Mouse (Mus musculus): ENCODE measurements at regions not wholly inside any gene's neighbourhood (a gene's known extent, or its start where the extent isn't known, plus 50 kb on each side); places are given as distances from the start of the nearest gene placed in this dataset.
A peak's percentile ranks its signal among the peaks of the same experiment; 100 is the strongest.

DNA sequence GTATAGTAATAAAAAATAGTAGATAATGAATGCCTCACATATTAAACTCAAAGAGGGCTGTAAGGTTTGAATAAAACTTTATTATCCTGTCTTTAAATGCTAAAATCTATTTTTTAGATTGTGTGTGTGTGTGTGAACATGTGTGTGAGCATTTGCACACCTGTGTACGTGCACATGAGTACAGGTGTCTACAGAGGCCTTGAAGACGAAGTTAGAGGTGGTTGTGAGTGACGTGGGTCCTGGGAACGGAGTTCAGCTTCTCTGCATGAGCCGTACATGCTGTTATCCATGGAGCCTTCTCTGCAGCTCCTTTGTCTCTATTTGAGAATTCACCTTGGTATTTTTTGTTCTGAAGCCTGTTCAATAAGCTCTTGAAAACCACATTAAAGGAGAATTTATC, 129.8 kb upstream of the Hmgn3 start:
- DNase-seq (ENCODE audit: low read depth, low spot score): no peak

DNA sequence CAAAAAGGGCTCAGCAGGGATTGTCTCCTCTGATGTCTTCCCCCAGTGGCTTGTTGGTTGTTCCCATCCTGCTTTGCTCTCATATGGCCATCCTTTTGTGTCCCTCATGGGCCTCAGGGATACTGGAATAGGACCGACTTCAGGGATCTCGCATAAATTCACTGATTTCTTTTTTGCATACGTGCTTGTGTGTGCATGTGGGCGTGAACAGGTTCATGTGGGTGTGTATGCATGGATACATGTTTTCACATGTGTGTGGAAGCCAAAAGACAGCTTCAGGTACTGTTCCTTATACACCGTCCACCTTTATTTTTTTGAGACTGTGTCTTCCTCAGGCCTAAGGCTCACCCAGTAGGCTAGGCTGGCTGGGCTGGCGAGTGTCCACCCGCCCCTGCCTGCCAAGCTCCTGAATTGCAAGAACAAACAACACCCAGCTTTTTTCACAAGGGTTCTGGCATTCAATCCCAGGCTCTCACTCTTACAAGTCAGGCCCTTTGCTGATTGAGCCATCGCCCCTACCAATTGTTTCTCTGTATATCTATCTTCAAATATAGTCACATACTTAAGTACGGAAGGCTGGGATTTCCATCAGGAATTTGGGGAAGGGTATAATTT, 127.0 kb upstream of the Hmgn3 start:
- DNase-seq (ENCODE audit: low read depth, low spot score): no peak

GRCm38 (mm10) chr9:83265736-83266135, 119.3 kb upstream of the Hmgn3 start:
- no peak for DNase-seq (ENCODE audit: low read depth, low spot score)

DNA sequence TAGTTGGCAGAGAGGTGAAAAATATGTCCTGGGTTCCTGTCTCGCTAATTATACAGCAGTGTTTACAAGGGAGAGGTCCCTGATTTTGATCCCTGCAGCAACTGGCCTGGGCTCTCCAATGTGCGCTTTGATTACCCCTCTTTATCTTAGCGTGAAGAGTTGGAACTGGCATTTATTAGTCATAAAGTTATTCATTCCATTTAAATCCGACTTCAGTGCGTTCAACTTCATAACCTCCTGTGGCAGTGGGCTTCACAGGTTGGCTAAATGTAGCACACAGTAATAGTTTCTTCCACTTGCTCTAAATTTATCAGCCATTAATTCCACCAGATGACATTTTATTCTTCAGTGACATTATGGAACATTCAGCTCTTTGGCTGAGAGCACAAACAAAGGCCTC, 113.0 kb upstream of the Hmgn3 start:
- no peak for DNase-seq (ENCODE audit: low read depth, low spot score)

- DNase-seq (ENCODE audit: low read depth, low spot score): no peak
Measured at GRCm38 (mm10) chr9:83258986-83259385, 112.5 kb upstream of the Hmgn3 start.

- DNase-seq (ENCODE audit: low read depth, low spot score): no peak
Measured at GRCm38 (mm10) chr9:83258476-83258875, 112.0 kb upstream of the Hmgn3 start.

DNA sequence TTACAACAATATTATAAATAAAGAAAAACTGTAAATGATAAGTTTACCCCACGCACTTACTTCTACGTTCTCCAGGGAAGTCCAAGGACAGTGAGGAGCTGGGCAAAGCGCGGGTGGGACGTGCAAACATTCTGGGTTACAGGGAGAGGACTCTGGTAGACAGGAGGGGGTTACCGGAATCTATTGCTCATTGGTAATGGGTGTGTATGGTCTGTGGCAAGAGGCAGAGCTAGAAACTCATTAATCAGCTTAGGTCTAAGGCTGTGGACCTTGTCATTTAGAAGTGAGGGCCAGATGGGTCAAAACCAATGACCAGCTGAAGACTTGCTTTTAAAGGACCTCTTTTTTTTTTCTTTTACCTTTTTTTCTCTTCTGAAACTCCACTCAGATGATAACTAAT, 107.9 kb upstream of the Hmgn3 start:
- no peak for DNase-seq (ENCODE audit: low read depth, low spot score)

DNA sequence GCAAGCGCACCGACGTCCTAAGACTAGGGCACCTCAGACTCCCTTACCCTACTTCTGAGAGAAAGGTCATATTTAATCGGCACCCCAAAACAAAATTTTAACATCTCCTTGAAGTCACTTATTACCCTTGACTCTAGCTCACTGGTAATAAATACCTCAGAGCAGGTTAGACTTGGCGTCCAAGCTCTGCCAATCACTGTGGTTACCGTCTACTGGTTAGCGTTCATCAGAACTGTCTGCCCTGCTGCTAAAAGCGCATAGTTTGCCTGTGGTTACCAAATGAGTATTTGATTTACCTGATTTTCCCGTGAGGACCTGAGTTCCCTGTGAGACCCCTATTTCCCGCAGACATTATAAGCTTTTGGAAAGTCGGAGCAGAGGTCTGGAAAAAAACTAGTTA, 107.3 kb upstream of the Hmgn3 start:
- DNase-seq (ENCODE audit: low read depth, low spot score): no peak

DNA sequence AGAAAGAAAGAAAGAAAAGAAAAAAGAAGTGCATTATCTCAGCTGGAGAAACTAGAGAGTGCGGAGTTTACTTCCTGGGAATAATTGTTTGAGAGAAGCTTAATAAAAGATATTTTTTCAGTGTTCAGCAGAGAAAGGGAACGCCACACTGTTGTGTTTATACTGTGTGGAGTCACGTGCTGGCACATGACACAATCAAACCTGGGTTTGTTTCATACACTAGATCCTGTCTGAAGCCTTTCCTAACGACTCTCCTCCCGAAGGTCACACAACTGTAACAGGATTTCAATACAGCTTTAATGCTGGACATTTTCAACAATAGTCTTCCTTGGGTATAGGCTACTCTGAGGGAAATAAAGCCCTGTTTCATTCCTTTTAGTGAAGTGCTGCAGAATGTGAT, 105.3 kb upstream of the Hmgn3 start:
- DNase-seq (ENCODE audit: low read depth, low spot score): no peak

- no peak for DNase-seq (ENCODE audit: low read depth, low spot score)
Measured at GRCm38 (mm10) chr9:83249871-83250270, 103.4 kb upstream of the Hmgn3 start.

DNA sequence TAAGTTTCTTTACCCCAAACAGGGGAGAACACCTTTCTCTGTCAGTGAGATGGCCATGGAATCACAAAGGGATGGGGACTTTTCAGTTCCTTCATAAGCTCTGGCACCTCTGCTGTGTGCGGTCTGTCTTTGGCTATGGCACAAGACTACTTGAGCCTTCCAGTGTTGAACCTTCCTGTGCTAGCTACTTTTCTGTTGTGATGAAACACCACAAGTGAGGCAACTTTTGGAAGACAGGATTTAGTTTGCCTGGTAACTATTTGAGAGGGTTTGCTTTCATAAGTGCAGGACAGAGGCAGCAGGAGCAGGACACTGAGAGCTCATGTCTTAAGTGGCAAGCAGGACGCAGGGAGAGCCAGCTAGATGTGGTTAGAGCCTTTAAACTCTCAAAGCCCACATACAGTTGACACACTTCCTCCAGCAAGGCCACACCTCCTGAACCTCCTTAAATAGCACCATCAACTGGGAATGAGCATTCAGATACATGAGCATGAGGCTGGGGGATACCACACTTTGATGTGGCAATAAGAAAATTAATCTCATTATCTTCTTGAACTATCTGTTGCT, 101.8 kb upstream of the Hmgn3 start:
- no peak for DNase-seq (ENCODE audit: low read depth, low spot score)

- DNase-seq (ENCODE audit: low read depth, low spot score): peak; percentile 77
Measured at GRCm38 (mm10) chr9:83247066-83247668, 100.7 kb upstream of the Hmgn3 start.

- no peak for DNase-seq (ENCODE audit: low read depth, low spot score)
Measured at GRCm38 (mm10) chr9:83241119-83241518, 94.6 kb upstream of the Hmgn3 start.

GRCm38 (mm10) chr9:83239097-83239496, 92.6 kb upstream of the Hmgn3 start:
- DNase-seq (ENCODE audit: low read depth, low spot score): no peak

- no peak for DNase-seq (ENCODE audit: low read depth, low spot score)
Measured at GRCm38 (mm10) chr9:83221866-83222265, 75.4 kb upstream of the Hmgn3 start.

GRCm38 (mm10) chr9:83202583-83202982, 56.1 kb upstream of the Hmgn3 start:
- no peak for DNase-seq (ENCODE audit: low read depth, low spot score)

- no peak for DNase-seq (ENCODE audit: low read depth, low spot score)
Measured at GRCm38 (mm10) chr9:83199771-83200170, 53.3 kb upstream of the Hmgn3 start.

DNA sequence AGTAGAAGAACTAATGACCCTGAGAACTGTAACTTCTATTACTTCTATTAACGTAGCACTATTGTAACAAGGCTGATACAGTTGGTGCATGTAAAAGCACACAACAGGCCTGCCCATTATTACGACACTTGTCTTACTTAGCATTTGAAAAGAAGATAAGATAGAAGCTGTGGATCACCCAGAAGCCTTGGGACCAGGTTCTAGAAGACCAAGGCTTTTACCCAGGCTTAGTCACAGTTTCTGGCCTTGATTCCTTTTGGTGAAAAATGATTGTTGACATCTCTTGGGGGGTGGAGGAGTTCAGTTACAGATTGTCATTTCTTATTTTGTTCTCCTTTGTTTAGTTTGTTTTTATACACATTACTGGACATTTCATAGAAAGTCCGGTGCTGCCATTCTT, 52.7 kb upstream of the Hmgn3 start:
- no peak for DNase-seq (ENCODE audit: low read depth, low spot score)

DNA sequence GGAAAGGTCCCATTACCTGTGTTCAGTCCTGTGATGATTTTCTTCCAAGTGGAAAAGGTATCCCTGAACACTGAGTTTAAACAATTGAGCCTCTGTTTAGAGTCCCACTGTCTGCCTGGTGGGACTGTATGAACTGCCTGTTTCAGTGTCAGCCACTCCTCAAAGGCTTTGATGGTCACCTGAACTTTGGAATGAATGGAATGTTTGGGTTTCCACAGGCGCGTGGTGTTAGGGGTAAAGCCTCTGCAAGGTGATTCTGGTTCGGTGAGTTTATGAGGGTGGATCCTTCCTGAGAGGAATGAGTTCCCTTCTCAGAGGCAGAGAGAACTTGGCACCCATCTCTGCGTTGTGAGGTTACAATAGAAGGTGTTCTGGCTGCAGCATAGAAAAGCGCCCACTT, 50.5 kb upstream of the Hmgn3 start:
- no peak for DNase-seq (ENCODE audit: low read depth, low spot score)
